Mouse (Mus musculus) limb, embryonic 15.5 days (tissue): ENCODE data around the gene Nipsnap1. TPM values are rescaled to one million over a fixed set of nuclear protein-coding genes. Genes with fewer than 3 reads are reported as not detected.

ENCODE experiments used
- ATAC-seq: fragments of 200-750 bp; cut with Nextera tagmentation; 2 replicates; pipeline ENCODE4 v1.8.0; 2017; ENCODE audit warnings: low read depth, moderate TSS enrichment; ENCODE audit not compliant: insufficient number of reproducible peaks, low FRiP score, low TSS enrichment
- H3K27ac ChIP-seq: fragments of 300-500 bp; sonication (generic); 2 replicates; pipeline ENCODE4 v1.5.1; 2015; ENCODE audit warnings: moderate library complexity, mild to moderate bottlenecking, inconsistent platforms
- H3K27me3 ChIP-seq: fragments of 300-500 bp; sonication (generic); 2 replicates; pipeline ENCODE4 v1.6.1; 2015; ENCODE audit warnings: inconsistent platforms
- H3K36me3 ChIP-seq: fragments of 300-500 bp; sonication (generic); 2 replicates; pipeline ENCODE4 v1.6.1; 2015; ENCODE audit warnings: inconsistent platforms
- H3K4me1 ChIP-seq: fragments of 300-500 bp; sonication (generic); 2 replicates; pipeline ENCODE4 v1.6.1; 2015; ENCODE audit warnings: inconsistent platforms
- H3K4me2 ChIP-seq: fragments of 300-500 bp; sonication (generic); 2 replicates; pipeline ENCODE4 v1.6.1; 2015; ENCODE audit warnings: mild to moderate bottlenecking, inconsistent platforms
- H3K4me3 ChIP-seq: fragments of 300-500 bp; sonication (generic); 2 replicates; pipeline ENCODE4 v1.5.1; 2015; ENCODE audit warnings: mild to moderate bottlenecking, inconsistent platforms
- H3K9ac ChIP-seq: fragments of 300-500 bp; sonication (generic); 2 replicates; pipeline ENCODE4 v1.6.1; 2015; ENCODE audit warnings: inconsistent platforms
- H3K9me3 ChIP-seq: fragments of 300-500 bp; sonication (generic); 2 replicates; pipeline ENCODE4 v1.6.1; 2016; ENCODE audit warnings: inconsistent platforms
- WGBS: fragments of 180-500 bp; shearing (Covaris S2); methylation state at CpG from one replicate; pipeline ENCODE4 v1.1.7; 2015; 5-methylcytosine and 5-hydroxymethylcytosine counted together
- polyA plus RNA-seq: library from polyadenylated mRNA; unstranded; fragments of >200 nt; fragmentation: Nextera tagmentation; extraction: Ambion mirVana; gene quantifications from 2 replicates; pipeline ENCODE4 v1.2.1, GENCODE M21; 2015

Nipsnap1 gene
- polyA plus RNA-seq, 1 experiment from 2014 or later: 42.1 TPM

- H3K4me2 ChIP-seq: no peak overlapping the region
- no peaks in the 10 kb centered on the region for H3K27me3 ChIP-seq
- 79% methylated on average over 4 of the region's 4 CpGs for WGBS
- ATAC-seq: no peak
- H3K36me3 ChIP-seq: peaks cover 19% of the 10 kb centered on the region
- H3K9ac ChIP-seq: no peak overlapping the region
- no peaks in the 10 kb centered on the region; the same call in 1 of the 2 replicates for H3K4me1 ChIP-seq
- H3K4me3 ChIP-seq: no peak overlapping the region
- H3K27ac ChIP-seq: no peak overlapping the region
- H3K9me3 ChIP-seq: no peaks in the 10 kb centered on the region
Observed at GRCm38 (mm10) chr11:4881087-4881486, 7.3 kb downstream of the Nipsnap1 start.

- Histone ChIP-seq H3K4me2 (no peak overlapping the region), H3K9me3 (no peaks in the 10 kb centered on the region), H3K9ac (no peak overlapping the region), H3K36me3 (peaks cover 23% of the 10 kb centered on the region), H3K27me3 (no peaks in the 10 kb centered on the region), H3K4me3 (no peak overlapping the region), H3K4me1 (no peaks in the 10 kb centered on the region; the same call in 1 of the 2 replicates), H3K27ac (no peak overlapping the region)
- 56% methylated on average over 14 of the region's 14 CpGs for WGBS
- ATAC-seq: no peak
Observed at GRCm38 (mm10) chr11:4882892-4883627, 9.3 kb downstream of the Nipsnap1 start.

- Histone ChIP-seq H3K4me2 (no peak overlapping the region), H3K4me1 (no peaks in the 10 kb centered on the region; the same call in 1 of the 2 replicates), H3K4me3 (no peak overlapping the region), H3K36me3 (peaks cover 44% of the 10 kb centered on the region), H3K27me3 (no peaks in the 10 kb centered on the region), H3K9me3 (no peaks in the 10 kb centered on the region), H3K9ac (no peak overlapping the region), H3K27ac (no peak overlapping the region)
- no peak for ATAC-seq
- 62% methylated on average over 2 of the region's 2 CpGs for WGBS
Observed at GRCm38 (mm10) chr11:4885385-4885903, 11.7 kb downstream of the Nipsnap1 start.

- no peak overlapping the region for H3K9ac ChIP-seq
- no peak overlapping the region for H3K4me2 ChIP-seq
- H3K36me3 ChIP-seq: peaks cover 56% of the 10 kb centered on the region
- no peak overlapping the region for H3K4me3 ChIP-seq
- H3K27ac ChIP-seq: no peak overlapping the region
- no peak for ATAC-seq
- no peaks in the 10 kb centered on the region; the same call in 1 of the 2 replicates for H3K4me1 ChIP-seq
- 94% methylated on average over 3 of the region's 3 CpGs for WGBS
- H3K9me3 ChIP-seq: no peaks in the 10 kb centered on the region
- no peaks in the 10 kb centered on the region for H3K27me3 ChIP-seq
Observed at GRCm38 (mm10) chr11:4886987-4887386, 13.2 kb downstream of the Nipsnap1 start.

- H3K27me3 ChIP-seq: no peaks in the 10 kb centered on the region
- 3% methylated on average over 52 of the region's 52 CpGs for WGBS
- H3K9ac ChIP-seq: peak within 1 kb of the TSS; percentile 84
- H3K27ac ChIP-seq: peak within 1 kb of the TSS; percentile 74
- H3K4me2 ChIP-seq: peak within 1 kb of the TSS; percentile 85
- peaks cover 5% of the 10 kb centered on the region for H3K4me1 ChIP-seq
- peak; percentile 74; the same call in 1 of the 2 replicates for ATAC-seq
- peaks cover 38% of the 10 kb centered on the region for H3K36me3 ChIP-seq
- H3K4me3 ChIP-seq: peak within 1 kb of the TSS; percentile 85
- no peaks in the 10 kb centered on the region for H3K9me3 ChIP-seq
Observed at GRCm38 (mm10) chr11:4894848-4895816, 21.4 kb downstream of the Nipsnap1 start, which contains the start of gene Thoc5. Gene Thoc5, plus strand, starts transcription at chr11:4895320.

- peaks cover 48% of the 10 kb centered on the region for H3K36me3 ChIP-seq
- no peak for ATAC-seq
- H3K4me3 ChIP-seq: no peak overlapping the region
- H3K9ac ChIP-seq: no peak overlapping the region
- peaks cover 5% of the 10 kb centered on the region for H3K4me1 ChIP-seq
- no peak overlapping the region for H3K4me2 ChIP-seq
- no peaks in the 10 kb centered on the region for H3K27me3 ChIP-seq
- no peaks in the 10 kb centered on the region for H3K9me3 ChIP-seq
- no peak overlapping the region for H3K27ac ChIP-seq
- 71% methylated on average over 5 of the region's 5 CpGs for WGBS
Observed at GRCm38 (mm10) chr11:4900437-4900836, 26.7 kb downstream of the Nipsnap1 start.

GRCm38 (mm10) chr11:4901956-4902355, 28.2 kb downstream of the Nipsnap1 start:
- no peak overlapping the region for H3K4me3 ChIP-seq
- no peaks in the 10 kb centered on the region for H3K9me3 ChIP-seq
- no peaks in the 10 kb centered on the region for H3K4me1 ChIP-seq
- H3K27ac ChIP-seq: no peak overlapping the region
- H3K4me2 ChIP-seq: no peak overlapping the region
- WGBS: 89% methylated on average over 6 of the region's 6 CpGs
- no peak for ATAC-seq
- H3K27me3 ChIP-seq: no peaks in the 10 kb centered on the region
- no peak overlapping the region for H3K9ac ChIP-seq
- peaks cover 59% of the 10 kb centered on the region for H3K36me3 ChIP-seq

GRCm38 (mm10) chr11:4906231-4906630, 32.5 kb downstream of the Nipsnap1 start:
- H3K27ac ChIP-seq: no peak overlapping the region
- H3K4me2 ChIP-seq: no peak overlapping the region
- H3K27me3 ChIP-seq: no peaks in the 10 kb centered on the region
- WGBS: 92% methylated on average over 6 of the region's 6 CpGs
- H3K4me1 ChIP-seq: no peaks in the 10 kb centered on the region
- H3K4me3 ChIP-seq: no peak overlapping the region
- ATAC-seq: no peak
- peaks cover 67% of the 10 kb centered on the region for H3K36me3 ChIP-seq
- H3K9me3 ChIP-seq: no peaks in the 10 kb centered on the region
- no peak overlapping the region for H3K9ac ChIP-seq

GRCm38 (mm10) chr11:4916068-4916467, 42.3 kb downstream of the Nipsnap1 start:
- no peaks in the 10 kb centered on the region for H3K27me3 ChIP-seq
- no peak overlapping the region for H3K4me2 ChIP-seq
- H3K4me3 ChIP-seq: no peak overlapping the region
- H3K9me3 ChIP-seq: no peaks in the 10 kb centered on the region
- WGBS: 35% methylated on average over 1 of the region's 1 CpGs
- ATAC-seq: no peak
- H3K36me3 ChIP-seq: peaks cover 81% of the 10 kb centered on the region
- no peak overlapping the region for H3K9ac ChIP-seq
- no peak overlapping the region for H3K27ac ChIP-seq
- H3K4me1 ChIP-seq: no peaks in the 10 kb centered on the region

- Histone ChIP-seq H3K9ac (no peak overlapping the region), H3K4me1 (no peaks in the 10 kb centered on the region), H3K4me2 (no peak overlapping the region), H3K4me3 (no peak overlapping the region), H3K27me3 (no peaks in the 10 kb centered on the region), H3K36me3 (peaks cover 82% of the 10 kb centered on the region), H3K9me3 (no peaks in the 10 kb centered on the region), H3K27ac (no peak overlapping the region)
- 78% methylated on average over 2 of the region's 2 CpGs for WGBS
- ATAC-seq: no peak
Observed at GRCm38 (mm10) chr11:4921281-4921680, 47.5 kb downstream of the Nipsnap1 start.

- H3K4me2 ChIP-seq: no peak overlapping the region
- no peak for ATAC-seq
- H3K4me3 ChIP-seq: no peak overlapping the region
- H3K27ac ChIP-seq: no peak overlapping the region
- no peaks in the 10 kb centered on the region for H3K4me1 ChIP-seq
- H3K9ac ChIP-seq: no peak overlapping the region
- peaks cover 87% of the 10 kb centered on the region for H3K36me3 ChIP-seq
- WGBS: 84% methylated on average over 7 of the region's 7 CpGs
- H3K27me3 ChIP-seq: no peaks in the 10 kb centered on the region
- H3K9me3 ChIP-seq: no peaks in the 10 kb centered on the region
Observed at GRCm38 (mm10) chr11:4921751-4922150, 48.0 kb downstream of the Nipsnap1 start.
